Mouse (Mus musculus) T-helper 2 cell (primary cell): ENCODE measurements around the gene Setx.

ENCODE experiments used
- in situ Hi-C: fragments of 300-600 bp; cut with MboI, MseI; formaldehyde crosslinking; loops from one replicate; pipeline ENCODE4 v1.15.1; 2025; ENCODE audit warnings: high pct_unique_total_duplicates

Gene Setx

GRCm38 (mm10) chr2:29217042-29217441, 93.1 kb downstream of the Setx start:
- in situ Hi-C loops, result no loop called here

- in situ Hi-C loops, result no loop called here
Observed at GRCm38 (mm10) chr2:29217897-29218296, 93.9 kb downstream of the Setx start.

GRCm38 (mm10) chr2:29218831-29219230, 94.8 kb downstream of the Setx start:
- in situ Hi-C loops, result no loop called here

GRCm38 (mm10) chr2:29222302-29222701, 98.3 kb downstream of the Setx start:
- in situ Hi-C loops, result loop anchor here (10.0 kb wide), 1 partner anchor 1272 kb away; no protein-coding TSS in a partner anchor

GRCm38 (mm10) chr2:29223591-29224262, 99.7 kb downstream of the Setx start:
- in situ Hi-C loops, result loop anchor here (10.0 kb wide), 1 partner anchor 1271 kb away; no protein-coding TSS in a partner anchor

GRCm38 (mm10) chr2:29226671-29227070, 102.7 kb downstream of the Setx start:
- in situ Hi-C loops, result loop anchor here (10.0 kb wide), 1 partner anchor 1268 kb away; no protein-coding TSS in a partner anchor

- in situ Hi-C loops, result no loop called here
Observed at GRCm38 (mm10) chr2:29230191-29230835, 106.3 kb downstream of the Setx start.
